Mouse (Mus musculus) gastrocnemius, postnatal 14 days (tissue): ENCODE results near the gene Ddx31. TPM values are rescaled to one million over a fixed set of nuclear protein-coding genes. Genes with fewer than 3 reads are reported as not detected.

Source experiments
- DNase-seq: peaks from one replicate; pipeline ENCODE4 v3.0.0; 2021; ENCODE audit warnings: mixed read lengths
- intact Hi-C: fragments of 180-260 bp; cut with DNase I; formaldehyde crosslinking; loops from one replicate; pipeline ENCODE4 v1.15.1; 2025; ENCODE audit warnings: low total_unique reads
- total RNA-seq, 2 experiments: library from RNA; stranded (reverse); gene quantifications; 2 replicates each; pipeline ENCODE4 v1.2.3; 2021

Ddx31 gene
- total RNA-seq, 2 experiments from 2014 or later, result 2.7 to 4.5 TPM

- intact Hi-C loops, result no loop called here
These were observed 69.1 kb downstream of the Ddx31 start for GRCm38 (mm10) chr2:28909186-28909817.

GRCm38 (mm10) chr2:28909818-28910710, 69.9 kb downstream of the Ddx31 start:
- no peak for DNase-seq
- intact Hi-C loops, result no loop called here

More at GRCm38 (mm10) chr2:28909186-28909817, 69.1 kb downstream of the Ddx31 start:
- no peak for DNase-seq

DNA sequence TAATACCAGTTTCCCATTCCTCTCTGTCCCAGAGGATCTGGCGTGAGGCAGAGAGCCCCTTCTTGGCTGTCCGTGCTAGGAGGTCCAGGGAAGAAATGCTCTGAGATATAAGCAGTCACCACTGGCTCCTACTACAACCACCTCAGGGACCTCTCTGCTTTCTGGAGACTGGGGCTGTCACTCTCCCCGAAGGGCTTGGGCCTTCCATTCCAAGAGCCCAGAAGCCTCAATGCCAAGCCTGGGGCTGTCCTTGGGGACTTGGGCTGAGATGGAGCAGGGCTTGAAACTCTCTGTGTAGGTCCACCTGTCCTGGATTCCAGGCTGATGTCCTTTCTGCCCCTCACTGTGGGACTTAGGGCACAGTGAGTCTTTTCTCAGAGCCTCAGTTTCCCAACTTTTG, 70.7 kb downstream of the Ddx31 start:
- intact Hi-C loops, result no loop called here
- no peak for DNase-seq

DNA sequence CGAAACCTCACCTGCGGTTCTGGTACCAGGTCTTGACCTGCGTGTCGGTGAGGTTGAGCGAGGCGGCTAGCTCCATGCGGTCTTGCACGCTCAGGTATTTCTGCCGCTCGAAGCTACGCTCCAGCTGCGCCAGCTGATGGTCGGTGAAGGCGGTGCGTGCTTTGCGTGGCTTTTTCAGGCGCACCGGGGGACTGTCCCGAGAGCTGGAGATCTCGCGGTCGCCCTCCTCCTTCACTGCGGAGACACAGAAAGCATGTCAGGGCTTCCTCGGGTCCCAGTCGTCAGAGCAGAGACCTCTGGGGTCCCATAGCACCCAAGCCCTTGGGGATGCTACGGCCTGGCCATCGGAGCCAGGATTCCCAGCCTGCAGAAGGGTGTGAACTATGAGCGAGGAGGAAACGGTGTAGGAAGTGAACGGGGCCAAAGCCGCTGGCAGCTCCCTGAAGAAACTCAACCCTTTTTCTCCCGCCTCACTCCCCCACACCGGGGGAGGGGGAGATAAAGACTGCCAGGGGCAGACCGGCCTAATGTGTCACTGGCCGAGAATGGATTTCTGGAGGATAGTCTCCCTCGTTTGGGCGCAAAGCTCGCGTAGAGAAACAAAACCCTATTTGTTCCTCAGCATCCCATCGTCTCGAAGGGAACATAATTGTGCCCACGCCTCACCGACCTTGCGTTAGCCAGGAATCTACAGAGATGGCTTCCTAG, 71.3 kb downstream of the Ddx31 start:
- intact Hi-C loops, result no loop called here
- DNase-seq, result no peak

- intact Hi-C loops, result no loop called here
- no peak for DNase-seq
These were observed 72.0 kb downstream of the Ddx31 start for GRCm38 (mm10) chr2:28912039-28912700.

- DNase-seq, result no peak
- intact Hi-C loops, result no loop called here
These were observed 72.8 kb downstream of the Ddx31 start for GRCm38 (mm10) chr2:28912961-28913360.

DNA sequence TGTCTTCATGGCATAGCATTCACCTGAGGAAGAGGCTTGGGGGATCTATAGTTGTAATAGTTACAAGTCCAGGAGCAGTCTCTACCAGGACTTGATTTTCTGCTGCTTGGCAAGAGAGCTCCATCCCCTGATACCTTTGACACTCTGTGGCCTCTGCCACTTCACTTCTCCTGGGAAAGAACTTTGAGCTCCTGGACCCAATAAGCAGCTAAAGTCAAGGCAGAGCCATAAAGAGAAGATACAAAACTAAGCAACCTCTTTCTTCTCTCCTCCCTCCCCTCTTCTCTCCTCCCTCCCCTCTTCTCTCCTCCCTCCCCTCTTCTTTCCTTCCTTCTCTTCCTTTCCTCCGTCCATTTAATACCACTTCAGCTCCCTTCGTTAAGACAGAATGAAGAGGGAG, 73.9 kb downstream of the Ddx31 start:
- DNase-seq, result no peak
- intact Hi-C loops, result no loop called here

DNA sequence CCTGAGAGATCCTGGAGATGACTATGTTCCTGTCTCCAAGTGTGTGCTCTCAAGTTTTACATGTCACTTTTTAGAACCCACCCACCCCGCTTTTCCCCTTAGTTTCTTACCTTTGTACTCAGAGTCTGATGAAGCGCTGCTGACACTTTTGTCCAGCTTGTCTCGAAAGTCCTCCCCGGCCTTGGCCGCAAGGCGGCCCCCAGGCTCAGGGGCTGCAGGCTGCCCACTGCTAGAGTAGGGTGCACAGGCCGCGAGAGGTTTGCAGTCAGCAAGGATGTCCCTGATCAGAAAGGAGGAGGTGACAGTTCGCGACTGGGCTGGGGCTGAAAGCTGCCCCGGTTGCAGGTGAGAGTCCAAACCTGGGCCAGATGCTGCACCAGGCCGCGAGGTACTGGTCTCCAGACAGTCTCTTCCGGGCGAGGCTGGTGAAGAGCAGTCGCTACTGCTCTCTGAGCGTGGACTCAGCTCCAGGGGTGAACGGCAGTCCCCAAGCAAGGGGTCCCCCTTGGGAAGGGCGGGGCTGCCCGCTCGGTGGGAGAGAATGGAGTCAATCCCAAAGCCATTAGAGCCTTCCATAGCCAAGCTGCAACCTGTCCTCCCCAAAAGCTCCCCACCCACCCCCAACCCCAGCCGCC, 75.0 kb downstream of the Ddx31 start:
- DNase-seq, result no peak
- intact Hi-C loops, result no loop called here

DNA sequence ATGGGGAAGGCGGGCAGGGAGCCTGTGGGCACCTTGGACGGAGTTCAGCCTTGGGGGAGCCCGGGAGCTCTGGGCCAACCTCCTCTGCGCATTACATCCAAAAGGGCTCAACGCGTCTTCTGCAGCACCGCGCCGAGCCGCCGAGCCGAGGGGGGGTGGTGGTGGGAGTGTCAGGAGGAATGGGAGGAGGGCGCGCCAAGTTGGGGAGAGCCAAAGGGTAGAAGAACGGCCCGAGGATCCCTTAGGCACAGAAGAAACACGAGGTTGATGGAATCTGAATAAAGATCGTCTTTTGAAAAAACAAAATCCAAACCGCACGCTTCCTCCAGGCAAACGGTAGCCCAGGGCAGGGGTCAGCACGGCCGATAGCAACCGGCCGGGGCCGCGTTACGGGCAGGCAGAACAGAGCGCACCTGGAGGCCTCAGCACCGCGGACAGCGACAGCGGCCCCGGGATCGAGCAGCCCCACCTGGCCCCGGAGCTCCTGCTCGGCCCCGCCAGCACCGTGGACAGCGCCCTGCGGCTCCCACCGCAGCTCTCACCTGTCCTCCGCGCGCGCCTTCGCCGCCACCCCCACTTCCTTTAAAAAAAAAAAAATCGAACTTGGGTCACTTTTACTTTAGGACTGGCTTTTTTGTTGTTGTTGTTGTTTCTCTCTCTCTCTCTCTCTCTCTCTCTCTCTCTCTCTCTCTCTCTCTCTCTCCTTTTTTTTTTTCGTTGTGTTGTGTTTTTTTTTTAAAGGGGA, 75.7 kb downstream of the Ddx31 start:
- intact Hi-C loops, result no loop called here

DNA sequence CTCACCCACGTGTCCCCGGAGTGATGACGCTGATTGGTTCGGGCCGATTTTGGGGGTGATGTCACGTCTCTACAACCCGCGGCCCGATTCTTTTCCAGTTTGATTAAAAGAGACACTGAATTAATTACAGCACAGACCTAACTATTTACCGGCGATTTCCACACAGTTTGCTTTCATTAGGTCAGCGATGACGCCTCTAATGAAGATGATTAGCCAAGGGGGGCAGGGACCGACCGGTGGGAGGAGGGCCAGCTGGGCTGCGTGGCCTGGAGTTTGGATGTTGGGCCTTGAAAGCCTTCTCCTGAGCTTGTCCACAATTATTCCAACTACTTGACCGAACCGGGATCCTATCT, 76.3 kb downstream of the Ddx31 start, which contains the start of gene Barhl1:
Gene Barhl1 (minus strand): TSS at position 156 of the 353 bp plus-strand sequence.
- intact Hi-C loops, result no loop called here
- no peak for DNase-seq

More for the DNA sequence above, 75.7 kb downstream of the Ddx31 start:
- peak; percentile 40 for DNase-seq

DNA sequence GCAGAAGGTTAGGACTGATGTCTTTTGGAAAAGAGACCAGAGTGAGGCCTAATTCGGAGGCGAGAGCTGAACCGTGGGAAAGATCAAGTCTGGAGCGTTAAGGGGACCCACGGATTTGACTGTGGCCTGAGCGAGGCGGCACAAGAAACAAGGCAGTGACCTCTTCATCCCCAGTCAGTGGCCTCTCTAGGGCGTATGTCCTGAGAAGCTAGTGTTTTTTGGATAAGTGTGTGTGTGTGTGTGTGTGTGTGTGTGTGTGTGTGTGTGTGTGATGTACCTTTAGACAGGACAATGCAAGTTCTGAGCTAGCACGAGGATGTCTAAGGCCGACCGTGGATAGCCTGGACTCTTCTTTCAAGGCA, 76.9 kb downstream of the Ddx31 start:
- DNase-seq, result no peak
- intact Hi-C loops, result no loop called here

- no peak for DNase-seq
- intact Hi-C loops, result no loop called here
These were observed 77.5 kb downstream of the Ddx31 start for GRCm38 (mm10) chr2:28917518-28918361.

- no peak for DNase-seq
These were observed 78.8 kb downstream of the Ddx31 start for GRCm38 (mm10) chr2:28919001-28919400.

GRCm38 (mm10) chr2:28923912-28924311, 83.7 kb downstream of the Ddx31 start:
- intact Hi-C loops, result loop anchor here (5.0 kb wide), 1 partner anchor 128 kb away; no protein-coding TSS in a partner anchor

More at GRCm38 (mm10) chr2:28919001-28919400, 78.8 kb downstream of the Ddx31 start:
- intact Hi-C loops, result no loop called here

GRCm38 (mm10) chr2:28930571-28930970, 90.4 kb downstream of the Ddx31 start:
- no peak for DNase-seq
- intact Hi-C loops, result no loop called here

More at GRCm38 (mm10) chr2:28923912-28924311, 83.7 kb downstream of the Ddx31 start:
- DNase-seq, result peak; percentile 78

DNA sequence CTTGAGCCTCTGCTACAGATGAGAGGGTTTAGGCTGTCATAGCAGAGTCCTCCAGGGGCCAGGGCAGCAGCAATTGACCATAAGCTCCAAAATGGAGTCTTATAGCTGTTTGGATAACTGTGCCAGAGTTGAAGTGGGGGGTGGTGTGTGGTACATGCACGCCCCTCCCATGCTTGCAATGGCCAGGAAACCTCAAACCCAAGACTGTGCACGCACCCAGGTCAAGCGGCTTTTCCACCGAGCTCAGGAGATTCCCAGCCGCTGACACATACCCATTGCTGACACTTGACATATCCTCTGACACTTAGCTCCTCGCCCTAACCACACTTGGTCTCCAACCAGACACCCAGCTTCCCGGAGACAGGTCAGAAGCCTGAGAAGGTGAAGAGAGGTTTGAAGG, 98.8 kb downstream of the Ddx31 start:
- DNase-seq, result no peak
- intact Hi-C loops, result no loop called here

- no peak for DNase-seq
- intact Hi-C loops, result no loop called here
These were observed 103.7 kb downstream of the Ddx31 start for GRCm38 (mm10) chr2:28943666-28944516.
